Mouse (Mus musculus) c-Kit-positive CD71-negative TER-119-negative erythroid progenitor cells, embryonic 14.5 days (primary cell): ENCODE measurements around the gene Esp18.

Experiments
- DNase-seq: peaks from one replicate; pipeline ENCODE4 v3.0.0-alpha.2; 2013; ENCODE audit warnings: low read depth

The Esp18 gene

DNA sequence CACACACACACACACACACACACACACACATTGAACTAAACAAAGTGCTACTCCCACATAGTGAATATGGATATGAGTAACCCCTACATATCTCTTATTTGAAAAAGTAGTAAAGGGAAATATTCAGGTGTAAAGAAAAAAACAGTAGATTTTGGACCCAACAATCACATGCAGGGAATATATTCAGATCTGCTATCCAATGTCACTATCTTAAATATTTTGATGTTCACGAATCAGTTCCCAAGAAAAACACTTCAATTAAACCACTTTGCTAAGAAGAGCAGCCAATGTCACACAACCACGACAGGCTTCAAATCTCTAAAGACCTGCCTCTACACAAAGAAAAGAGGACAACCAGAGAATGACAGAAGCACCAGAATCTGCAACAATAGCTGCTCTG is at the start of gene Esp18:
Gene Esp18 (plus strand): TSS at position 301 of the 400 bp plus-strand sequence.
- DNase-seq: no peak

DNA sequence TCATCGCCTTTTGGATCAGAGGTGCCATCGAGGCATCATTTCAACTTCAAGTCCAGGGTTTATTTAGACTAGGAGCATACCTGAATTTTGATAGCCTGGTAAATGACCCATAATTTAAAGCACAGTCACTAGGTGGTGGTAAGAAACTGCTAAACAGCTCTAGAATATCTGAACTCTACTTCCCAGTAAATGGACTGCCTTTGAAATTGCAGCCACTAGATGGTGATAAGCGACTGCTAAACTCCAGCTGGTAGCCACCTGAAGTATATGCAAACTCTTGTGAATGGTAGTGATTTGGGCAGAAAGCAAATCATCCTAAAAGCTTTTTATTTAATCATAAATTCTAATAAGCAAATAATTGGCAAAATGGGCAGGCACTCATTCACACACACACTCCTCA is 42.8 kb upstream of the Esp18 start:
- DNase-seq: no peak
